ENCODE assay signal across 15 mouse cellular contexts in the genomic region with DNA sequence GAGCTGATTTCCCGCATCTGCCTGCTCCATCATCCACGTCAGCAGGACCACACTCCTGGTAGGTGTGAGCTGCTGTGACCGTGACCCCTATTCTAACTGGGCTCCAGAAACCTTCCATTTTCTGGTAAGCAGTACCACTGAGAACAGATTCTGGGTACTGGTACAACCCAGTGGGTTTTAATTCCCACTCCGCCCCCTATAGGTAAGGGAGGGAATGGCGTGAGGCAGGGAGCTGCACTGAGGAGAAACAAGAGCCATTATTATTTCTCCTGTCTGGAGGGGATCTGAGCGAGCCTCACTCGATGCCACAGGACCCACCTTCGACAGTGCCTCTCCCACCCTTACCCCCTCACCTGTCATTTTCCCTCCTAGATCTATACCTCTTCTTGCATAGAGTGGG.
DNase-seq lines count a peak whose midpoint lies in the region; ATAC-seq and TF ChIP-seq lines count a peak whose summit lies in the region.
"Had no signal": no experiment of that assay in that cellular context is flagged by ENCODE, and none has a peak within 500 bp of the region (broad histone marks: within the 10 kb centered on the region; RNA-seq: fewer than 3 reads in every experiment).

No protein-coding gene starts in this region.

- H3K27me3 ChIP-seq in lung, embryonic 14.5 days (ENCODE audit: insufficient read depth, low read length), result no peaks in the 10 kb centered on the region
- no peaks in the 10 kb centered on the region for H3K27me3 ChIP-seq in stomach, postnatal 0 days (ENCODE audit: control insufficient read depth, insufficient read depth, low read length)
- H3K27me3 ChIP-seq: CH12.LX had no signal

- H3K9ac ChIP-seq in lung, embryonic 14.5 days, result no peak overlapping the region
- H3K9ac ChIP-seq in stomach, postnatal 0 days (ENCODE audit: low read length), result no peak overlapping the region
- H3K9ac ChIP-seq: heart, embryonic 13.5 days; hindbrain, embryonic 15.5 days had no signal

- no peaks in the 10 kb centered on the region for H3K9me3 ChIP-seq in lung, embryonic 14.5 days (ENCODE audit: low read depth, low read length)
- H3K9me3 ChIP-seq in stomach, postnatal 0 days (ENCODE audit: control insufficient read depth, low read length), result no peaks in the 10 kb centered on the region
- H3K9me3 ChIP-seq: heart, embryonic 13.5 days; hindbrain, embryonic 15.5 days had no signal

- H3K27ac ChIP-seq in lung, embryonic 14.5 days (ENCODE audit: low read depth), result no peak overlapping the region
- H3K27ac ChIP-seq in stomach, postnatal 0 days (replicated peaks), result no peak overlapping the region
- H3K27ac ChIP-seq: heart, embryonic 13.5 days; hindbrain, embryonic 15.5 days had no signal

- intact Hi-C loops in heart, postnatal 36 days (cut with DNase I), result loop anchor here (2.0 kb wide), 1 partner anchor 173 kb away; no protein-coding TSS in a partner anchor

- TF ChIP-seq CTCF in lung, embryonic 14.5 days (IDR thresholded peaks at IDR 0.05; ENCODE audit: low read depth), result peak; percentile 47
- TF ChIP-seq CTCF in stomach, postnatal 0 days (IDR thresholded peaks at IDR 0.05; ENCODE audit: low read depth), result peak; percentile 51

- H3K4me2 ChIP-seq in lung, embryonic 14.5 days, result no peak overlapping the region
- H3K4me2 ChIP-seq in stomach, postnatal 0 days (replicated peaks; ENCODE audit: low read depth), result no peak overlapping the region
- H3K4me2 ChIP-seq: heart, embryonic 13.5 days; hindbrain, embryonic 15.5 days; midbrain, embryonic 11.5 days had no signal

- H3K4me1 ChIP-seq in lung, embryonic 14.5 days (ENCODE audit: insufficient read depth), result no peaks in the 10 kb centered on the region; the same call in 1 of the 2 replicates
- H3K4me1 ChIP-seq in stomach, postnatal 0 days (replicated peaks; ENCODE audit: control insufficient read depth, insufficient read depth), result no peaks in the 10 kb centered on the region

- peak; percentile 25 for DNase-seq in heart, postnatal 4 days
- no peak for DNase-seq in heart, postnatal 36 days
- DNase-seq in lung, embryonic 14.5 days, result no peak
- DNase-seq in lung, postnatal 14 days, result no peak
- DNase-seq in brain, adult 2 months (ENCODE audit: low read depth, low spot score), result peak; percentile 4
- DNase-seq in stomach, postnatal 0 days (ENCODE audit: low spot score), result no peak
- DNase-seq in cerebellum, postnatal 25 days, result no peak
- DNase-seq in spleen, postnatal 36 days (ENCODE audit: low spot score in 2 of 2), result no peak
- DNase-seq: cerebellum, adult 18-20 months; retina, postnatal 1 day had no signal

- ATAC-seq in lung, embryonic 14.5 days (ENCODE audit: insufficient read depth), result no peak
- no peak for ATAC-seq in stomach, postnatal 0 days (ENCODE audit: low FRiP score, low TSS enrichment)
- ATAC-seq: activated CD4-positive, CD25-positive, alpha-beta regulatory T cell, adult 4 months had no signal

- TF ChIP-seq EP300 in stomach, postnatal 0 days (optimal IDR thresholded peaks at IDR 0.05), result no peak

- 84% methylated on average over 8 of the region's 8 CpGs for WGBS in lung, embryonic 14.5 days
- 82% methylated on average over 8 of the region's 8 CpGs for WGBS in stomach, postnatal 0 days

- no peaks in the 10 kb centered on the region for H3K36me3 ChIP-seq in lung, embryonic 14.5 days (ENCODE audit: insufficient read depth)
- no peaks in the 10 kb centered on the region for H3K36me3 ChIP-seq in stomach, postnatal 0 days (ENCODE audit: control insufficient read depth, insufficient read depth, low read length)
- H3K36me3 ChIP-seq: heart, embryonic 13.5 days; hindbrain, embryonic 15.5 days had no signal

- no peak overlapping the region for H3K4me3 ChIP-seq in lung, embryonic 14.5 days (ENCODE audit: low read depth, low read length)
- H3K4me3 ChIP-seq in stomach, postnatal 0 days (ENCODE audit: low read depth, low read length), result no peak overlapping the region
- H3K4me3 ChIP-seq: heart, embryonic 13.5 days; hindbrain, embryonic 15.5 days had no signal

Comparison
In these comparisons a context has a peak if more than half of its experiments do, and no peak if none do; other contexts are left out.
1. DNase-seq: peak in heart, postnatal 4 days (single experiment) and brain, adult 2 months (single experiment); none in heart, postnatal 36 days (0 of 2), lung, embryonic 14.5 days (single experiment), lung, postnatal 14 days (single experiment), stomach, postnatal 0 days (single experiment), cerebellum, postnatal 25 days (0 of 2) and spleen, postnatal 36 days (0 of 2).